Mouse (Mus musculus) Patski (cell line): Measurements from ENCODE around the gene Krt31. TPM values are rescaled to one million over a fixed set of nuclear protein-coding genes. Genes with fewer than 3 reads are reported as not detected.

Experiments
- ATAC-seq: fragments of 100-300 bp; one replicate; pipeline ENCODE4 v1.8.0; 2021
- CTCF ChIA-PET: fragments of 350-600 bp; sonication (Branson Sonifier 250); formaldehyde crosslinking; loops from one replicate; lab custom pipeline; 2022; ENCODE audit warnings: inconsistent platforms; lab: Charles Lee
- POLR2A ChIA-PET: fragments of 350-600 bp; sonication (Branson Sonifier 250); formaldehyde crosslinking; loops from one replicate; lab custom pipeline; 2022; ENCODE audit warnings: antibody characterized with exemption, inconsistent platforms; lab: Charles Lee
- DNase-seq: peaks from one replicate; pipeline ENCODE4 v3.0.0-alpha.2; 2011; ENCODE audit warnings: low read depth, low spot score
- H3K27me3 ChIP-seq: fragments of 371-371 bp; one replicate; pipeline ENCODE4 v1.5.1; 2021
- CTCF ChIP-seq: fragments of 100-300 bp; IDR thresholded peaks from one replicate; pipeline ENCODE4 v1.5.1; 2021
- in situ Hi-C: fragments of 300-500 bp; cut with MboI; formaldehyde crosslinking; loops from 3 replicates; pipeline ENCODE4 v1.11.1; 2018; ENCODE audit warnings: low pct_unique_long_range_greater_than_20kb, mixed read lengths
- polyA plus RNA-seq: library from polyadenylated mRNA; unstranded; gene quantifications from one replicate; pipeline ENCODE4 v1.2.3, GENCODE M21; 2021

Krt31 gene
- not detected for polyA plus RNA-seq

DNA sequence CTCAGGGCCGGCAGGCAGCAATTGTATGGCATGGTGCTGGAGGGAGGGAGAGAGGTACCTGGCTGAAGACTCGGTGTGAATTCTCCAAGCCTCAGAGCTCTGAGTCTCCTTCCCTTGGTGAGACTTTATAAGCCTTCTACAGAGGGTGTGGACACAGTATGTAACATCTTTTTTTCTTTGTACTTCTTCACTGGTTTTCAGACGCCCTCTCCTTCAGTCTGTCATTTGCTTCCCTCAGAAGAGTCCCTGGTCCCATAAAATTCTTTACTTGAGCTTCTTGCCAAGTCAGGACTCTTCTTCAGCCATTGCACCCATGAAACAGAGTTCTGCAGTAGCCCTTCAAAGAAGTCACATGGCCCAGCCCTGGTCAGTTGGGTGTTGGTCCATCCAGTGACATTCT lies at the start of gene Krt31:
TSS of gene Krt31 (minus strand) at position 101 of the 400 bp plus-strand sequence.
- peaks cover 3% of the 10 kb centered on the region for H3K27me3 ChIP-seq
- no peak for ATAC-seq
- ChIA-PET CTCF (interaction anchor here (1.3 kb wide), 1 partner anchor 11 kb away, joined by 3 read pairs; no protein-coding TSS in a partner anchor), POLR2A (no interaction called here)
- DNase-seq: no peak
- in situ Hi-C loops: no loop called here
- no peak for TF ChIP-seq CTCF

DNA sequence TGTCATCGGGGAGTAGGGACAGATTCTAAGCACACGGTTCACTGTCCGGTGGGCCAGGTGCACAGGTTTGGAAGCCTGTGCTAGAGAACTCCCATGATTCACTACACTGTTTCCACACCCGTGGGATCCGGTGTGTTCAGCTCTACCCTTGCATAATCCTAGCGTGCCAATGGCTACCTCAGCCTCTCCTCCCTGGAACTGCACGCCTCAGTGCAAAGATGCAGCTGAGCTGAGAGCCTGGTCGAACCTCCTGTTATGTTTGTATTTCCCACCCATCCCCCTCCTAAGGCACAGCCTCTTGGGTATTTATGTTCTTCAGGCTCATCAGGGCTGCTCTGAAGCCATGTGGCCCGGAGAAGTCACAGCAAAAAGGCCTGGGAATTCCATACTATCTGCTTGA lies 47.5 kb upstream of the Krt31 start:
- TF ChIP-seq CTCF: no peak
- ATAC-seq (no peak), DNase-seq (no peak)
- in situ Hi-C loops: no loop called here
- POLR2A ChIA-PET: no interaction called here
- CTCF ChIA-PET: no interaction called here
- peaks cover 7% of the 10 kb centered on the region for H3K27me3 ChIP-seq

DNA sequence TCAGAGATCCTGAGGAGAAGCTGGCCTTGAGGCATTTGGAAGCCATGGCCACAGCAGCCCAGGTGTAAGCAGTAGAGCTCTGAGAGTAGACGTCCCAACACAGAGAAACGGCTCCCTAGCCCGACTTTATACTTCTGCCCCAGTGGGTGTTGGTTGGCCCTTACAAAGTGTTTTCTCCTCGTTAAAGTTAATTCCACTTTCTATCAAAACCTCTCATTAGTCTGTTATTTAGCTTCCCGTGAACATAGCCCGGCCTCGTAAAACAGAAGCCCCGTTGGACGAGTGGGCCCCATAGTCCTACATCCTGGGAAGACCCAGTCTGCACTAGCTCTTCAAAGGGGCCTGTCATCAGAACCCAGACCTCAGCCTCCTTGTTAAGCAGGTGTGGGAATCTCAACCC lies 45.8 kb upstream of the Krt31 start, which contains the start of gene Krt35:
TSS of gene Krt35 (minus strand) at position 101 of the 400 bp plus-strand sequence.
- H3K27me3 ChIP-seq: peaks cover 7% of the 10 kb centered on the region
- no peak for DNase-seq
- POLR2A ChIA-PET: no interaction called here
- in situ Hi-C loops: no loop called here
- CTCF ChIA-PET: interaction anchor here (1.4 kb wide), 1 partner anchor 73 kb away, joined by 3 read pairs; no protein-coding TSS in a partner anchor
- TF ChIP-seq CTCF: no peak
- no peak for ATAC-seq

DNA sequence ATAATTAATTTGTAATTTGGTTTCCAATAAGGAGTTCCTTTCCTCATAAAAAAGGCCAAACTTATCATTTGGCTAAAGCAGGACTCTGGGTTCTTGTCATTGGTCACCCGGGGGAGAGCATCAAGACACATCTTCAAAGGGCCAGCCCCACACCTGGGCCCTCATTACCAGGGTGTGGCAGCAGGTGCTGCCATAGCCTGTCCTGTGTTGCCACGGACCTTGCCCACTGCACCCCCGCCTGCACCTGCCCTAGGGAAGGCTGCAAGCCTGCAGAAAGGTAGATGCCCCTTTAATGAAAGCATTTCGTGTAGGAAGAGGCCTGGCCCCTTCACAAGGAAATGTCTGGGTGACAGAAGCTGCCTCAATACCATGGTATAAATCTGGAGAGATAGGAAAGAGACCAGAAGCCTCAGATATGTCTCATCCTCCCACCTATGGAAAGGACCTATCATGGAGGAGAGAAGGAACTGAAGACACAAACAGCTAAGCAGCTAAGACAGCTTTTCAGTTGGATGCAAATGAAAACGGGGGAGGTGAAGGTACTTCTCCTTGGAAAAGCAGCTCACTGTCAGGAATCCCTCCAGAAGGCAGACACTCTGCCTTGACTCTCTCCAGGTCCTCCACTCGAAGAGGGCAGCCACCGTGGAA lies 38.2 kb upstream of the Krt31 start:
- DNase-seq: no peak

DNA sequence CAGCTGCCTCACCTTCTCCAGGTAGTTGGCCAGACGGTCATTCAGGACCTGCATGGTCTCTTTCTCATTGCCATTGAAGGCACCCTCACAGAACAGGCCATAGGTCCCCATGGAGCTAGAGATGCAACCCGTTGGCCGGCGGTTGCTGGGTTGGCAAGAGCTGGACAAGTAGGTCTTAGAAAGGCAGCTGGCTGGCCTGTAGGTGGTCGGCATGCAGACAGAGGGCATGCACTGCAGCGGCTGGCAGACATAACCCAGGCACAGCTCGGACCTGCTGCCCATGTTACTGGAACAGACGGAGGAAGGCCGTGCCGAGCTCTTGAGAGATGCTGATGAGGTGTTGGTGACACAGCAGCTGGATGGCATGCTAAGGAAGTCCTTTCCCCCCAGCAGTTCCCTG lies 37.5 kb upstream of the Krt31 start, which contains the start of gene Krt32:
TSS of gene Krt32 (minus strand) at position 366 of the 400 bp plus-strand sequence.
- POLR2A ChIA-PET: no interaction called here
- no peak for ATAC-seq

More for the DNA sequence above, 38.2 kb upstream of the Krt31 start:
- POLR2A ChIA-PET: no interaction called here
- CTCF ChIA-PET: no interaction called here
- in situ Hi-C loops: no loop called here
- ATAC-seq: no peak
- H3K27me3 ChIP-seq: no peaks in the 10 kb centered on the region
- TF ChIP-seq CTCF: no peak

DNA sequence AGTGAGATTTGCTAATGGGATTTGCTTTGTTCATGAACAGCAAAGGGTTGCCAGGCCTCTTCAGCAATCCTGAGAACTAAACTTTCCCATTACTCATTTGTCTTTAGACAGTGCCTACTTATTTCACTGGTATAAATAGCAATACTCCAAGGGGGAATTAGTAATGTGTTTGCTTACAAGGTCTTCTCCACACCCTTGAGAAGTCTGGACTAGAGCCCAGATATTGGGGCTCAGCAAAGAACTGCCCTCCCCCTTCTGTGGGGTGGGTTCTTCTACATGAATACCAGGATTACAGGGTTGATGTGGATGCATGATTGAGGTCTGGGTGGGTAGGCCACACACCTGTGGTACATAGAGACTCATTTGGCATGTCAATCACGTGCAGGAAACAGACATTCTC lies 23.5 kb upstream of the Krt31 start:
- peaks cover 4% of the 10 kb centered on the region for H3K27me3 ChIP-seq
- no peak for ATAC-seq
- no peak for TF ChIP-seq CTCF
- no peak for DNase-seq
- CTCF ChIA-PET: no interaction called here
- in situ Hi-C loops: no loop called here
- POLR2A ChIA-PET: interaction anchor here (0.5 kb wide), 1 partner anchor 106 kb away, joined by 3 read pairs; no protein-coding TSS in a partner anchor

More for the DNA sequence above, 37.5 kb upstream of the Krt31 start, which contains the start of gene Krt32:
- CTCF ChIA-PET: interaction anchor here (1.0 kb wide), 1 partner anchor 20 kb away, joined by 3 read pairs; no protein-coding TSS in a partner anchor
- no peak for DNase-seq
- TF ChIP-seq CTCF: no peak
- H3K27me3 ChIP-seq: no peaks in the 10 kb centered on the region
- in situ Hi-C loops: no loop called here

DNA sequence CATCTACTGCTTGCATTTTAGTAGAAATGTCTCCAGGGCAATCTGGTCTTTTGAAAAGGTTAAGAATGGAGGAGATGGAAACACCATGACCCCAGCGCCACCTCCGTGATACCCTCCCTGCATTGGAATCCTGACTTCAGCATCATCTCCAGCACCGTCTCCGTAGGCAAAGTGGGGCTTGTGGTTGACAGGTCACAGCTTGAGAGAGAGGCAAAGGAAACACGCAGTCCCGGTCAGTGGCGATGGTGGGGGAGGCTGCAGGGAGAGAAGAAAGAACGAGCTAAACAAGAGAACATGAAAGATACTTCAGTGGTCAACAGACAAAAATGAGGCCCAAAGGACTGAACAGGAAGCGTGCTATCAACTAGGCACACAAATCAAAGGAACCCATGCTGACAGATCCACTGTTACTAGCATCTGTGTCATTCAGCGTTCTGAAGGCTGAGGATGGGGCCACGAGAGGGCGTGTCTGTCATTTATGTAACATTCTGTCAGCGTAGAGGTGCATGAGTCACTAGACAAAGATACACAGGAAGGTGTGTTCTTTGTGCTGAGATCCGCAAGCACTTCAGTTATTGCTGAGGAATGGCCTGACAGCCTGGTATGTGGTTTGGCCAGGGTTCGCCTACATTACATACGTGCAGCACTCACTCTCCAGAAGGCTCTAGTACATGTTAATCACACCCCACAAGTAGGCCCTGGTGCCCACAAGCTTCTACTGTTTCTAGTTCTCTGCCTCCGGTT lies 17.1 kb upstream of the Krt31 start:
- in situ Hi-C loops: no loop called here
- TF ChIP-seq CTCF: no peak
- ChIA-PET CTCF (interaction anchor here (0.6 to 1.4 kb wide), 2 partner anchors 9 to 20 kb away, joined by 3 read pairs; no protein-coding TSS in a partner anchor), POLR2A (no interaction called here)
- ATAC-seq (no peak), DNase-seq (no peak)
- H3K27me3 ChIP-seq: peaks cover 4% of the 10 kb centered on the region

DNA sequence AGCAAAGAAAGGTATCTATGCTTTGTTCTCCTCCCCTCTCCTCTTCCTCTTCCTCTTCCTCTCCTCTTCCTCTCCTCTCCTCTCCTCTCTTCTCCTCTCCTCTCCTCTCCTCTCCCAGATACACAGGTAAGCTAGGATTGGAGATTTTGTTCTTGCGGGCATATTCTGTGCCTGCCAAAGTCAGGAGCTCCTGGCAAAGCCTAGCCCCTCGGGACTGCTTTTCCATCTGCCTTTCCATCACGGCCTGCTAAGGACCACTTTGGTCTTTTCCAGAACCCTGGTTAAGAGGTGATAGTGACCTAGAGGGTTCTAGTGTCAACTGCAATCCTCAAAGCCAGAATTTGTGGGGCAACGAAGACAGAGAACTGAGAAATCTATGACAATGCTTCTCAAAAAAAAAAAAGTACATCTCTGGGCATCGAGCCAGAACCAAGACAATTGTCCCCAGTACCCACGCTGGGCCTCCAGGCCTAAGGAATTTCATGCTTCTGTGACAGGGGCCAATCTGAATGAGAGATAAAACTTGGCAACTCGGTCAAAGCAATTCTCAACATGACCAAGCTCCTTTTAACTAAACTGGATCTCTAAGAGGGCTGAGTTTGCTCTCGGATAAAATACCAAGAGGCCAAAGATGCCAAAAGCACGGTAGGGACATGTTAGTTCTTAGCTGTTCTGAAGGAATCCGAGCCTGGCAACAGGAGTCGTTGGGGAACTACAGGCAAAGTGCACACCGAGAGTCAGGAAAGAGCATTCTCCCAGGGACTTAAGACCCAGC lies 16.1 kb upstream of the Krt31 start:
- ATAC-seq: no peak
- in situ Hi-C loops: no loop called here
- TF ChIP-seq CTCF: no peak
- POLR2A ChIA-PET: no interaction called here
- H3K27me3 ChIP-seq: no peaks in the 10 kb centered on the region
- CTCF ChIA-PET: interaction anchor here (1.4 kb wide), 1 partner anchor 10 kb away, joined by 3 read pairs; no protein-coding TSS in a partner anchor
- no peak for DNase-seq

DNA sequence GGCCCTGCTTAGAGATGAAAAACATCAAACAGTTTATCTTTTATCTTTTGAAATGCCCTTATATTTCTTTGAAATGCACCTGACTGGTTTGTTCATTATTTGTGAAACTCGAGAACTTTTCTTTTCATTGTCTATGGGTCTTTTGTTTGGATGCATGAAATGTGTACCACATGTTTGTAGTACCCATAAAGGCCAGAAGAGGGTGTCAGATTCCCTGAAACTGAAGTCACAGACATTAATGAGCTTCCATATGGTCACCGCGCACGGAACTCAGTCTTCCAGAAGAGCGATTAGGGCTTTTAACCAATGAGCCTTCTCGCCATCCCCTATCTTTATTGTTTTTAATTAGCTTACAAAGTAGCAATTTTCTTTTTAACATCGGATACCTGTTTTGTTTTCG lies 8.5 kb upstream of the Krt31 start:
- DNase-seq (no peak), ATAC-seq (no peak)
- CTCF ChIA-PET: no interaction called here
- in situ Hi-C loops: no loop called here
- TF ChIP-seq CTCF: no peak
- POLR2A ChIA-PET: no interaction called here
- no peaks in the 10 kb centered on the region for H3K27me3 ChIP-seq
